Mouse (Mus musculus) urinary bladder, postnatal 4 days (tissue): ENCODE results near the gene Itgb3.
A peak's percentile ranks its signal among the peaks of the same experiment; 100 is the strongest.

Source experiments
- DNase-seq, 2 experiments: peaks; one replicate each; pipeline ENCODE4 v3.0.0; 2021 to 2022; ENCODE audit warnings: low spot score in 2 of 2

Gene Itgb3

GRCm38 (mm10) chr11:104661106-104661505, 53.3 kb downstream of the Itgb3 start:
- no peak for DNase-seq

DNA sequence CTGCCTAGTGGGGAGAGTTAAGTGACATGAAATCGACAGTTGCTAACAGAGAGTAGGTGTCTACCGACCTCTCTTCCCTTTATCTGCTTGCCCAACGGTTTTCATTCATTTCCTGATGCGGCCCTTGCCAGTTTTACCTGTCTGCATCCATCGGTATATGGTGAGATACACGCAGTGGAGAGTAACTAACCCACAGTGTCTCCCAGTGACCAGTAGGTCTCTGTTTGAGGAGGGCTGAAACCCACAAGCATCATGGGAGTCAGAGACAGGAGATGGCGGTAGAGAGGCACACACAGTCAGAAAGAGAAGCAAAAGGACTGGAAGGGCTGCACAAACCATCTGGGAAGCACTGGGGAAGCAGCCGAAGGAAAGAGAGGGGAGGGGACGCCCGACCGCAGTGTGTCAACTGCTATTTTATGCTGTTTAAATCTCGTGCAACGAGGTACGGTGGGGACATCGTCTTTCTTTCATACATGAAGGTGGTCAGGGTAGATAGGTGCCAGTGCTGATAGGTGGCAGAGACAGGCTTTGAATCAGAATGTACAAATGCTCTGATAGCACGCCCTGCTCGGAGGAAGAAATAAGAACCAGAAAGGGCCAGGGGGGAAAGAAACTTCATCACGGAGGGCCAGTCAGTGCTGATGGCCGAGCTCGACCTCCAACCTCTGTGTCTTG, 53.9 kb downstream of the Itgb3 start:
- DNase-seq, result no peak

DNA sequence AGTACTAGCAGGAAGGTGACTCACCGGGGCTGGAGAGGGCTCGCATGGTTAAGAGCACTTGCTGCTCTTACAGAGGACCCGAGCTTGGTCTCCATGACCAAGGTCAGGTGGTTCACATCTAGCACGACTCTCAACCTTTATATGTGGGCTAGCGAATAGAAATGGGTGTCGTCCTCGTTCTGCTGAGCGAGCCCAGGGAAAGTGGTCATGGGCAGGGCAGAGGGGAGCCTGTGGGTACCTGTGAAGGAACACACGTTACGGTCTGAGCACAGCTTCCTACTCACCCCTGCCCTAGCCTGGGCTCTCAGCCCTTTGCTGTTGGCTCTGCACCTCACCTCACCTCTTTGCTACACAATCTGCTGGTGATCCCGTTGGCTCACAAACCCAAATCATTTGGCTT, 54.8 kb downstream of the Itgb3 start:
- peak in 1 of 2 experiments; percentile 54 for DNase-seq

- DNase-seq, result no peak
Observed at GRCm38 (mm10) chr11:104663241-104663877, 55.6 kb downstream of the Itgb3 start.

GRCm38 (mm10) chr11:104663878-104664261, 56.1 kb downstream of the Itgb3 start:
- no peak for DNase-seq

DNA sequence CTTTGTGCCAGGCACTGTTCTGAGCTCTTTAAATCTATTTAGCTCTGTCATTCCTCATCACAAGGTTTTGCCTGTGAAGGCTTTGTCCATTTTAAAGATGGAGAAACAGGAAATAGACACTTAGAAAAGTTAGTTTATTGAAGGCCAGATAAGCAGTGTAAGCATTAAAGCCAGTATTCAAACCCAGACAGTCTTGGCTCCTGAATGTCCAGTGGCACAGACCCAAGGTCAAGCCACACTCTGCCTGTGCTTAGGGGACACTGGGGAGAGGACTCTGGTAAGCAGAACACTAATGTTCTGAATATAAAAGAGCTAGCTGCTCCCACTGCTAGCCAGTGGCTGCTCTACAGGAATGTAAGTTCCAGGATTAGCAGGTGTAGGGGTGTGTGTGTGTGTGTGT, 56.6 kb downstream of the Itgb3 start:
- DNase-seq, result no peak

DNA sequence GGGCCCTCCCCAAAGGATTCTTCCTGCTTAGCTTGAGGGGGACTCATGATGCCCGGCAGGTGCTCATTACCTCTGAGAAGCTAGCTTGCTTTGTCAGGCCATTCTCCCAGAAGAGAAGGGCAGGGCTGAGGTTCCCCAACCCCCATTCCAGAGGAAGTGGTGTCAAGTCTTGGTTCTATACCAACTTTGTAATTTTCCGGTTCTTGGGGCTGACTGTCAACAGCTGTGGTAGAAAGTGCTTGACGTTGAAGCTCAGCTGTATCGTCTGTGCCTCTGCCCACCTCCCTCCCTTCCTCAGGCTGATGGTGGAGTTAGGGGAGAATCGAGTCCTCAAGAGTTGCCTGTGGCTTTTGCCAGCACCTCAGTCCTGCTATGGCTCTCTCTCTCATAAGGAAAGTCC, 59.6 kb downstream of the Itgb3 start:
- DNase-seq, result peak in 1 of 2 experiments; percentile 51

DNA sequence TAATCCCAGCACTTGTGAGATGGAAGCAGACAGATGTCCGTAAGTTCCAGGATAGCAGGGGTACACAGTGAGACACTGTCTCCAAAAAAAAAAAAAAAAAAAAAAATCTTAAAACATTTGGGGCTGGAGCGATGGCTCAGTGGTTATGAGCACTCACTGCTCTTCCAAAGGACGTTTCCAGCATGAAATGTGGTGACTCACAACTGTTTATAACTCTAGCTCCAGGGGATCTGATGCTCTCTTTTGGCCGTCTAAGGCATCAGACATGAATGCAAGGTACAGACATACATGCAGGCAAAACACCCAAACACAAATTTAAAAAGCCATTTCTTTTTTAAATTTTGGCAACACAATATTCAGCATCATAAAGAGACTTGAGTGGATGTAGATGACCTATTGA, 65.6 kb downstream of the Itgb3 start:
- no peak for DNase-seq

- DNase-seq, result no peak
Observed at GRCm38 (mm10) chr11:104674768-104675167, 67.0 kb downstream of the Itgb3 start.

DNA sequence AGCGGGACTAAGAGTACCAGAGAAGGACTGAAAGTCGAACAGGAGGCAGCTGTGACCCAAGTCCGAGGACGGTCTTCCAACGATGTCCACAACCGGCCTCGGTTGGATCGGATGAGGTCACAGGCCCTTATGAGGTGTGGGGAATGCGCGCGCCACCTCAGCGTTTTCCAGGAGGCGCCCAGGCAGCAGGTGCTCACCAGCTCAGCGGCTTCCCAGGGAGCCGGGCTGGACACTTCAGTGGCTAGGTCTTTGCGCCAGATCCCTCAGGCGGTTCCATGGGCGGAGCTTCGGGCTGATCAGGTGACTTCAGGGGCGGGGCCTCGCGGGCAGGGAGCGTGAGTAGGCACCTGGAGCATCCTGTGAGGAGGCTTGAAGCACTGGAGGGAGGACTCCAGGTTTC, 77.7 kb downstream of the Itgb3 start, which contains the start of gene Gm11639:
Gm11639 (plus strand) TSS at position 160 of the 400 bp plus-strand sequence.
- DNase-seq, result no peak

DNA sequence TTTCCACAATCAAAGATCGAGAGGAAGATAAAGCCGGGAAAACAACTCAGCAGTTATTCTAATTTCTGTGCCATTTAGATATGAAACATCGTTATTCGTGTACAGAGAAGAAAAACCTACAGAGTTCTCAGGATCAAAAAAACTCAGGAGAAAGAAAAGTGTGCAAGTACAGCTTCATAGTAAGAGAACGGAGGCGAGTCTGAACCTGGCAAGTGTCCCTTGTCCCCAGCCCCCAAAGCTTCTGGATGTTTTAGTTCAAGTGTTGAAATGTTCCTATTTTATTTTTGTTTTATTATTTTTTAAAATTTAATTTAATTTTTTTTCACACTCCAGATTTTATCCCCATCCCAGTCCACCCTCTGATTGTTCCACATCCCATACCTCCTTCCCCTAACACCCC, 85.4 kb downstream of the Itgb3 start:
- no peak for DNase-seq

GRCm38 (mm10) chr11:104704097-104704496, 96.3 kb downstream of the Itgb3 start:
- DNase-seq, result no peak

DNA sequence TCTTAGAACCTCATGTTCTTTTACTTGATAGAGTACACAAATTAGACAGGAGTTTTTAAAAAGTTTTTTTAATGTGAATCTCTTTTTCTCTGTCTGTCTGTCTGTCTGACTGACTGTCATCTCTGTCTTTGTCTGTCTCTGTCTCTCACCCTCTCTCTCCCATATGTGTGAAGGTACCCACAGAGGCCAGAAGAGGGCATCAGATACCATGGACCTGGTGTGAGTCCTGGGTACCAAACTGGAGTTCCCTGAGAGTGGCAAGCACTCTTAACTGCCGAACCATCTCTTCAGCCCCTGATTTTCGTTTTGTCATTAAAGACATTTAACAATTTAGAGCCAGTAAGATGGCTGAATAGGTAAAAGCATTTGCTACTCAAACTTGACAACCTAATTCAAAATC, 99.3 kb downstream of the Itgb3 start:
- no peak for DNase-seq
